Mouse (Mus musculus): Measurements from ENCODE around the gene Esyt3. TPM values are rescaled to one million over a fixed set of nuclear protein-coding genes. Genes with fewer than 3 reads are reported as not detected.

Gene Esyt3
- total and polyA plus RNA-seq, 2 experiments = under 0.01 to 0.06 TPM

DNA sequence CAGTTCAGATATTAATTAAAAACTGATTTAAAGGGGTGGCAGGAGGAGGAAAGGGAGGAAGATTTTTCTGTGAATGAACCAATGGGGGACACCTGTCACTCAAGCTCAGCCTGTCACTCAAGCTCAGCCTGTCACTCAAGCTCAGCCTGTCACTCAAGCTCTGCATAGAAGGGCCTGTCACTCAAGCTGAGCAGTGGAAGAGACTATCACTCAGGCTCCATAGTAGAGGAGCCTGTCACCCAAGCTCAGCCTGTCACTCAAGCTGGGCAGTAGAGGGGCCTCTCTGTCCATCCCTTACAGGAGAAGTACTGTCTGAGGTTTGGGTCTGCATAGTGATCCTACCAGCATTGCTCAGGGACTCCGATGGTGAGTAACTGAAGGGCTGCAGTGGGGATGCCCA lies 20.1 kb downstream of the Esyt3 start:
- H3K79me2 ChIP-seq (ENCODE audit: control insufficient read depth, insufficient read depth, low read length) = no peaks in the 10 kb centered on the region
- WGBS = 100% methylated on average over 1 of the region's 1 CpGs
- TF ChIP-seq CTCF (IDR thresholded peaks at IDR 0.05; ENCODE audit: low read depth, low read length) = no peak
- no peak for TF ChIP-seq POLR2A (IDR thresholded peaks at IDR 0.05; ENCODE audit: extremely low read depth, insufficient read depth, low read length)
- H3K4me3 ChIP-seq (ENCODE audit: insufficient read depth, low read depth, low read length) = no peak overlapping the region
- no peaks in the 10 kb centered on the region for H3K36me3 ChIP-seq (ENCODE audit: control insufficient read depth, insufficient read depth, low read length)
- no peaks in the 10 kb centered on the region for H3K4me1 ChIP-seq (ENCODE audit: control insufficient read depth, insufficient read depth, low read length)
- no peak overlapping the region for H3K9ac ChIP-seq (ENCODE audit: low read depth, low read length)
- DNase-seq (ENCODE audit: extremely low read depth, low read depth, low spot score) = no peak
- no peaks in the 10 kb centered on the region for H3K27me3 ChIP-seq (ENCODE audit: control insufficient read depth, insufficient read depth, low read length)
- H3K27ac ChIP-seq (replicated peaks; ENCODE audit: insufficient read depth, low read depth, low read length) = no peak overlapping the region

DNA sequence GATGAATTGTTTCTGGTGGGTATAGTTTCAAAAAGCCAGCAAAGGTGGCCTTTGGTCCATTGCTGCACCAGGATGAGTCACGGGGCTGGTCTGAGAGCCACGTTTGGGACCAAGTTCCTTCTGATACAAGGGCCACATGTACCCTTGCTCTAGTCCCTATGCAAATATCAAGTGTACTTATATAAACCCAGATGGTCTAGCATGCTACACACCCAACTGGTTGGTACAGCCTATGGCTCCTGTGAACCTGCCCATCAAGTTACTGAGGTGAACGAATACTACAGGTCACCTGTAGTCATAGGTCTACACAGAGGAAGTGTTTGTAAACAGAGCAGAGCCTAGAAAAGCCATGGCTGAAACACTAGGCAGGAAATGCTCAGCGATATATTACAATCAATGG lies 21.8 kb downstream of the Esyt3 start:
- Histone ChIP-seq H3K4me1 (ENCODE audit: control insufficient read depth, insufficient read depth, low read length) (no peaks in the 10 kb centered on the region), H3K79me2 (ENCODE audit: control insufficient read depth, insufficient read depth, low read length) (no peaks in the 10 kb centered on the region), H3K27ac (replicated peaks; ENCODE audit: insufficient read depth, low read depth, low read length) (no peak overlapping the region), H3K36me3 (ENCODE audit: control insufficient read depth, insufficient read depth, low read length) (no peaks in the 10 kb centered on the region), H3K9ac (ENCODE audit: low read depth, low read length) (no peak overlapping the region), H3K4me3 (ENCODE audit: insufficient read depth, low read depth, low read length) (no peak overlapping the region), H3K27me3 (ENCODE audit: control insufficient read depth, insufficient read depth, low read length) (no peaks in the 10 kb centered on the region)
- TF ChIP-seq CTCF (IDR thresholded peaks at IDR 0.05; ENCODE audit: low read depth, low read length) = no peak
- TF ChIP-seq POLR2A (IDR thresholded peaks at IDR 0.05; ENCODE audit: extremely low read depth, insufficient read depth, low read length) = no peak
- DNase-seq (ENCODE audit: extremely low read depth, low read depth, low spot score) = no peak
- WGBS = 81% methylated on average over 4 of the region's 4 CpGs

DNA sequence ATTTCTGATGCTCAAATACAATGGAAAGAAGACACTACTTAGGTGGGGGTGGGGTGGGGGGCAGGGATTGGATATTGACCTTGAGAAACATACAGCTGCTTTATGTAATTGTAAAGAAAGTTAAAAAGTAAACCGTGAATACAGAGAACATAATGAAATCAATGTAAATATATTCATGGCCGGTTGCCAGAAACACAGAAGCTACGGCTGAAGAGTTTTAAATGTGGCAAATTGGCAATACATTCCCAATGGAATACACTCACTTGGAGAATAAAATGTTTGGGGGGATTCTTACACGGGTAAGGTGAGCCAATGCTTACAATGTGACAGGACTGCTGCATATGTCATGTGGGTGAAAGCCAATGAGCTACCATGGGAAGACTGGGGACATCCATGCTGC lies 31.5 kb downstream of the Esyt3 start:
- Histone ChIP-seq H3K4me1 (ENCODE audit: control insufficient read depth, insufficient read depth, low read length) (no peaks in the 10 kb centered on the region), H3K79me2 (ENCODE audit: control insufficient read depth, insufficient read depth, low read length) (no peaks in the 10 kb centered on the region), H3K4me3 (ENCODE audit: insufficient read depth, low read depth, low read length) (no peak overlapping the region), H3K36me3 (ENCODE audit: control insufficient read depth, insufficient read depth, low read length) (no peaks in the 10 kb centered on the region), H3K27ac (replicated peaks; ENCODE audit: insufficient read depth, low read depth, low read length) (no peak overlapping the region), H3K27me3 (ENCODE audit: control insufficient read depth, insufficient read depth, low read length) (no peaks in the 10 kb centered on the region), H3K9ac (ENCODE audit: low read depth, low read length) (no peak overlapping the region)
- 46% methylated on average over 4 of the region's 4 CpGs for WGBS
- DNase-seq (ENCODE audit: extremely low read depth, low read depth, low spot score) = no peak
- TF ChIP-seq CTCF (IDR thresholded peaks at IDR 0.05; ENCODE audit: low read depth, low read length) (no peak), POLR2A (IDR thresholded peaks at IDR 0.05; ENCODE audit: extremely low read depth, insufficient read depth, low read length) (no peak)

DNA sequence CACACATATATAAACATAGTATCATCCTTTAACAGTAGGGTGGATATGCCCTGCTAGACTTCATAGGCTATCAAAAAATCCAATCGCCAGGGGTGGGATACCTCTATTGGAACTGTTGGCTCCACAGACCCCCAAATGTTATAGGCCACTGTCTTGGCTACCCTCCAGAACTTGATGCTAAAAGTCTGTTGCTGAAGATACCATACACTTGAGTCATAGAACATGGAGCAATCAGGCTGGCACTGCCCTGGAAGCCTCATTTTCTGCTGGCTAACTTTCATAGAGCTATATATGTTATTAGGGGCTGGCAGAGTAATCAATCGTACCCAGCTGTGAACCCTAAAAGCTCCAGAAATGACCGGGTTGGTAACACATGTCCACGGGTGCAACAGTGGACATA lies 32.4 kb downstream of the Esyt3 start:
- Histone ChIP-seq H3K9ac (ENCODE audit: low read depth, low read length) (no peak overlapping the region), H3K4me1 (ENCODE audit: control insufficient read depth, insufficient read depth, low read length) (no peaks in the 10 kb centered on the region), H3K27me3 (ENCODE audit: control insufficient read depth, insufficient read depth, low read length) (no peaks in the 10 kb centered on the region), H3K4me3 (ENCODE audit: insufficient read depth, low read depth, low read length) (no peak overlapping the region), H3K36me3 (ENCODE audit: control insufficient read depth, insufficient read depth, low read length) (no peaks in the 10 kb centered on the region), H3K27ac (replicated peaks; ENCODE audit: insufficient read depth, low read depth, low read length) (no peak overlapping the region), H3K79me2 (ENCODE audit: control insufficient read depth, insufficient read depth, low read length) (no peaks in the 10 kb centered on the region)
- TF ChIP-seq POLR2A (IDR thresholded peaks at IDR 0.05; ENCODE audit: extremely low read depth, insufficient read depth, low read length) (no peak), CTCF (IDR thresholded peaks at IDR 0.05; ENCODE audit: low read depth, low read length) (no peak)
- WGBS = 86% methylated on average over 4 of the region's 4 CpGs
- DNase-seq (ENCODE audit: extremely low read depth, low read depth, low spot score) = no peak

DNA sequence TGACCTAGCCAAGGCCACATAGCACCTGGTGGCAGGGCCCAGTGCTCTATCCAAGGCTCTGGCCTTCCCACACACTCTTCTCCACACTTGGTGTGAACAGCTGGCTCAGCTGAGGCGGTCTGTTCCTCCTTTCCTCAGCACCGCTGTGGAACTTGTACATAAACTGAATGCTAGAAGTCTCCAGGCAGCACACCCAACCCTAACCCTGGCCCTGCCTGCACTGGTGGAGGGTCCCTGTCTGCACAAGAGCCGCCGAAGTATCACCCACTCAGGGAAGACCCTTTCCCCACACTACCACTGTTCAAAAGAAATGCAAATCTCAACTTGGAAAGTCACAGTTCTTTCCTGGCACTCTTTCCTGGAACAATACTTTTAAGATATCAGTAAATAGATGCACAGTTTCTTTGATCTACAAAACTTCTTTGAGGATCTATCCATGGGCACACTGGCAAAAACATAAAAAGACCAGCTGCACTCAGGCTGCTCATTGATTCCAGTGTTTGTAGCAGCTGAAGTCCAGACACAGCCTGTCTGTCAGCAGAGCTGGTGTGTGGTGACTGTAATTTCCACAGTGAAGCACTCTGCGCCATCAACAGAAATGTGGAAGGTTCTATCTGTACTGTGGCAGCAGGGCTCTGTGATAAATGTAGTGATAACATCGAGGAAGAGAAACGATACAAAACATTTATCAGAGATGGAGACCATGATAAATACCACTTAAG lies 33.0 kb downstream of the Esyt3 start:
- no peak for TF ChIP-seq CTCF (IDR thresholded peaks at IDR 0.05; ENCODE audit: low read depth, low read length)
- Histone ChIP-seq H3K27ac (replicated peaks; ENCODE audit: insufficient read depth, low read depth, low read length) (no peak overlapping the region), H3K27me3 (ENCODE audit: control insufficient read depth, insufficient read depth, low read length) (no peaks in the 10 kb centered on the region), H3K9ac (ENCODE audit: low read depth, low read length) (no peak overlapping the region), H3K4me1 (ENCODE audit: control insufficient read depth, insufficient read depth, low read length) (no peaks in the 10 kb centered on the region), H3K79me2 (ENCODE audit: control insufficient read depth, insufficient read depth, low read length) (no peaks in the 10 kb centered on the region), H3K4me3 (ENCODE audit: insufficient read depth, low read depth, low read length) (no peak overlapping the region), H3K36me3 (ENCODE audit: control insufficient read depth, insufficient read depth, low read length) (no peaks in the 10 kb centered on the region)
- 90% methylated on average over 7 of the region's 7 CpGs for WGBS
- DNase-seq (ENCODE audit: extremely low read depth, low read depth, low spot score) = no peak

DNA sequence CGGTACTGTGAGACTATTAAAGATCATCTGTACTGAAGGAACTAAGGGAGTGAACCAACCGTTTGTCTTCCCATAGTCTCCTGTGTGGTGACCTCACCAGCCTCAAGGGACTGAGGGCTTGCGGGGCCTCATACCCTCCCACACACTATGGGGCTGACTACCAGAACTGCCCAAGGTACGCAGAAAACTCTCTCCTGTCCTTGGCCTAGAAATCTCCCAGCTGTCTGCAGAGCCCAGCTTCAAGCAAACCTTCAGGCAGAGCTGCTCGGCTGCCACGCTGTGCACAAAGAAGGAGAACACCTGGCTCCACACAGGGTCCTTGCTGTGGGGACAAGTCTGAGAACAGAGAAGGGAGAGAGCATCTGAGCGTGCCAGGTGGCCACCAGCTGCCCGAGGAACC lies 38.4 kb downstream of the Esyt3 start:
- no peak for DNase-seq (ENCODE audit: extremely low read depth, low read depth, low spot score)
- no peaks in the 10 kb centered on the region for H3K79me2 ChIP-seq (ENCODE audit: control insufficient read depth, insufficient read depth, low read length)
- 80% methylated on average over 8 of the region's 8 CpGs for WGBS
- no peak overlapping the region for H3K9ac ChIP-seq (ENCODE audit: low read depth, low read length)
- H3K4me3 ChIP-seq (ENCODE audit: insufficient read depth, low read depth, low read length) = no peak overlapping the region
- no peak for TF ChIP-seq CTCF (IDR thresholded peaks at IDR 0.05; ENCODE audit: low read depth, low read length)
- TF ChIP-seq POLR2A (IDR thresholded peaks at IDR 0.05; ENCODE audit: extremely low read depth, insufficient read depth, low read length) = no peak
- H3K27ac ChIP-seq (replicated peaks; ENCODE audit: insufficient read depth, low read depth, low read length) = no peak overlapping the region
- H3K27me3 ChIP-seq (ENCODE audit: control insufficient read depth, insufficient read depth, low read length) = no peaks in the 10 kb centered on the region
- H3K36me3 ChIP-seq (ENCODE audit: control insufficient read depth, insufficient read depth, low read length) = no peaks in the 10 kb centered on the region
- no peaks in the 10 kb centered on the region for H3K4me1 ChIP-seq (ENCODE audit: control insufficient read depth, insufficient read depth, low read length)
